ENCODE assay signal across 11 mouse cellular contexts in the genomic region with DNA sequence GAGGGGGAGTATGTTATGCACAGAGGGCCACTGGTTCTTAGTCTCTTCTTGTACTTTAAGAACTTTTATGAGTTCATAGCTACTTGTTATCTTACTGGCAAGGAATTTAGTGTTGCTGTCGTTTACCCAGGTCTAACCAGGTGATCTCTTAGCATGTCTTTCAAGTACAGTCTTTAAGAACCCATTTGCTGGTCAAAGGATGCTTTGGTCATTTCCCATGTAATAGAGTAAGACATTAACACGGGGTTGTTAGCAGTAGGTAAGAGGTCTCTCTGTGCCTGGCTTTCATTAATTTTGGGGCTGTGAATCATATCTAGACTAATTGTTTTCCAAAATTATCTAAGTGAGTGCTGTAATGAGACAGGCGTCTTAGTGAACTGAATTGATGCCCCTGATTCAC. TPM values are rescaled to one million over a fixed set of nuclear protein-coding genes. Genes with fewer than 3 reads are reported as not detected.
DNase-seq lines count a peak whose midpoint lies in the region; ATAC-seq and TF ChIP-seq lines count a peak whose summit lies in the region.
"Had no signal": no experiment of that assay in that cellular context is flagged by ENCODE, and none has a peak within 500 bp of the region (broad histone marks: within the 10 kb centered on the region; RNA-seq: fewer than 3 reads in every experiment).

No protein-coding gene starts in this region.

- ATAC-seq in heart, embryonic 15.5 days (replicated peaks; ENCODE audit: insufficient number of reproducible peaks, insufficient read depth, low FRiP score, low read depth), result no peak
- ATAC-seq in hindbrain, embryonic 16.5 days, result no peak
- no peak for ATAC-seq in monocyte, adult 5-6 weeks (replicated peaks; ENCODE audit: insufficient number of reproducible peaks, low FRiP score, low TSS enrichment, poor library complexity, severe bottlenecking)

- peaks cover 15% of the 10 kb centered on the region for H3K36me3 ChIP-seq in heart, embryonic 15.5 days
- H3K36me3 ChIP-seq in embryonic facial prominence, embryonic 10.5 days (replicated peaks), result peaks cover 29% of the 10 kb centered on the region
- peaks cover 6% of the 10 kb centered on the region for H3K36me3 ChIP-seq in hindbrain, embryonic 16.5 days (ENCODE audit: control insufficient read depth, insufficient read depth, low read length)
- H3K36me3 ChIP-seq in midbrain, embryonic 10.5 days, result peaks cover 28% of the 10 kb centered on the region
- peaks cover 14% of the 10 kb centered on the region; the same call in 1 of the 2 replicates for H3K36me3 ChIP-seq in thymus, adult 2 months (ENCODE audit: control insufficient read depth, insufficient read depth, low read length)

- no peak for DNase-seq in heart, postnatal 25 days (ENCODE audit: low spot score)
- DNase-seq in embryonic facial prominence, embryonic 10.5 days (ENCODE audit: low spot score), result no peak
- no peak for DNase-seq in midbrain, embryonic 10.5 days (ENCODE audit: low spot score)
- no peak for DNase-seq in spleen, adult 18-20 months
- no peak for DNase-seq in thymus, adult 2 months
- DNase-seq: gastrocnemius, postnatal 36 days; thymus, postnatal 4 days had no signal

- intact Hi-C loops in heart, postnatal 25 days (cut with DNase I), result loop anchor here (5.0 to 10.0 kb wide), 3 partner anchors 183 to 921 kb away; partner anchors contain the start of genes 1190007I07Rik, D10Wsu102e, Nfyb and Tdg

- no peak overlapping the region for H3K9ac ChIP-seq in heart, embryonic 15.5 days
- no peak overlapping the region for H3K9ac ChIP-seq in hindbrain, embryonic 16.5 days (ENCODE audit: low read depth, low read length)

- TF ChIP-seq CTCF in thymus, adult 2 months (IDR thresholded peaks at IDR 0.05; ENCODE audit: borderline replicate concordance, control insufficient read depth, extremely low read depth, insufficient read depth, low read length, poor library complexity), result no peak

- peaks cover 11% of the 10 kb centered on the region for H3K4me1 ChIP-seq in heart, embryonic 15.5 days (replicated peaks)
- H3K4me1 ChIP-seq in embryonic facial prominence, embryonic 10.5 days, result peaks cover 11% of the 10 kb centered on the region
- peaks cover 11% of the 10 kb centered on the region for H3K4me1 ChIP-seq in hindbrain, embryonic 16.5 days (ENCODE audit: control insufficient read depth, insufficient read depth, low read depth, low read length)
- peaks cover 13% of the 10 kb centered on the region for H3K4me1 ChIP-seq in midbrain, embryonic 10.5 days
- H3K4me1 ChIP-seq in thymus, adult 2 months (replicated peaks; ENCODE audit: control insufficient read depth, insufficient read depth, low read length), result peaks cover 3% of the 10 kb centered on the region; the same call in 1 of the 2 replicates

- no peak overlapping the region for H3K27ac ChIP-seq in heart, embryonic 15.5 days
- no peak overlapping the region for H3K27ac ChIP-seq in embryonic facial prominence, embryonic 10.5 days (replicated peaks)
- no peak overlapping the region for H3K27ac ChIP-seq in hindbrain, embryonic 16.5 days (ENCODE audit: low read depth, low read length)
- H3K27ac ChIP-seq in midbrain, embryonic 10.5 days (replicated peaks), result no peak overlapping the region
- H3K27ac ChIP-seq in thymus, adult 2 months (ENCODE audit: control insufficient read depth, insufficient read depth, low read length), result no peak overlapping the region

- H3K9me3 ChIP-seq in heart, embryonic 15.5 days (replicated peaks), result no peaks in the 10 kb centered on the region
- H3K9me3 ChIP-seq in embryonic facial prominence, embryonic 10.5 days, result no peaks in the 10 kb centered on the region
- no peaks in the 10 kb centered on the region for H3K9me3 ChIP-seq in hindbrain, embryonic 16.5 days (ENCODE audit: control insufficient read depth, low read length)
- H3K9me3 ChIP-seq in midbrain, embryonic 10.5 days (replicated peaks), result no peaks in the 10 kb centered on the region

- 67% methylated on average over 3 of the region's 3 CpGs for WGBS in heart, embryonic 15.5 days
- 75% methylated on average over 3 of the region's 3 CpGs for WGBS in embryonic facial prominence, embryonic 10.5 days
- WGBS in hindbrain, embryonic 16.5 days, result 73% methylated on average over 3 of the region's 3 CpGs
- WGBS in midbrain, embryonic 10.5 days, result 78% methylated on average over 3 of the region's 3 CpGs
- WGBS in thymus, adult 2 months, result 79% methylated on average over 3 of the region's 3 CpGs

- TF ChIP-seq POLR2A in thymus, adult 2 months (IDR thresholded peaks at IDR 0.05; ENCODE audit: control insufficient read depth, extremely low read depth, insufficient read depth, low read length, poor library complexity), result no peak

- no peak overlapping the region for H3K4me3 ChIP-seq in heart, embryonic 15.5 days
- peak overlapping the region; percentile 85; the same call in 1 of the 2 replicates for H3K4me3 ChIP-seq in embryonic facial prominence, embryonic 10.5 days
- H3K4me3 ChIP-seq in hindbrain, embryonic 16.5 days (ENCODE audit: low read length), result no peak overlapping the region
- peak overlapping the region; percentile 92 for H3K4me3 ChIP-seq in midbrain, embryonic 10.5 days
- H3K4me3 ChIP-seq in thymus, adult 2 months (ENCODE audit: control insufficient read depth, insufficient read depth, low read length), result no peak overlapping the region

- peak overlapping the region; percentile 72; the same call in 1 of the 2 replicates for H3K4me2 ChIP-seq in heart, embryonic 15.5 days
- H3K4me2 ChIP-seq in hindbrain, embryonic 16.5 days (ENCODE audit: low read length), result peak overlapping the region; percentile 65

- H3K27me3 ChIP-seq in heart, embryonic 15.5 days, result no peaks in the 10 kb centered on the region
- no peaks in the 10 kb centered on the region for H3K27me3 ChIP-seq in embryonic facial prominence, embryonic 10.5 days (replicated peaks; ENCODE audit: low read depth, poor library complexity, severe bottlenecking)
- no peaks in the 10 kb centered on the region for H3K27me3 ChIP-seq in hindbrain, embryonic 16.5 days (replicated peaks; ENCODE audit: control insufficient read depth, insufficient read depth, low read length)
- H3K27me3 ChIP-seq in midbrain, embryonic 10.5 days (ENCODE audit: low read depth, poor library complexity, severe bottlenecking), result no peaks in the 10 kb centered on the region
- H3K27me3 ChIP-seq in thymus, adult 2 months (ENCODE audit: control insufficient read depth, insufficient read depth, low read length), result no peaks in the 10 kb centered on the region

RNA-seq across cellular contexts. Expression of gene Washc4, which starts 1.8 kb away (rescaled TPM):
- 21.0 and 25.5 TPM in 2 replicates for polyA plus RNA-seq in heart, embryonic 15.5 days (2015; fragmentation: Nextera tagmentation; extraction: Ambion mirVana)
- 10 to 100 TPM; 12.5 to 14.7 TPM for total RNA-seq in heart, postnatal 25 days (2021)
- 40.7 TPM in 2 replicates for polyA plus RNA-seq in embryonic facial prominence, embryonic 10.5 days (2016; fragmentation: Nextera tagmentation; extraction: Ambion mirVana)
- polyA plus RNA-seq in hindbrain, embryonic 16.5 days (2015; fragmentation: Nextera tagmentation; extraction: Ambion mirVana), result 26.0 and 31.8 TPM in 2 replicates
- polyA plus RNA-seq in midbrain, embryonic 10.5 days (2016; fragmentation: Nextera tagmentation; extraction: Ambion mirVana), result 38.5 and 40.6 TPM in 2 replicates
- total RNA-seq in monocyte, adult 5-6 weeks (2017), result 55.5 to 59.6 TPM (median 57.4 TPM) in 3 replicates
- polyA plus RNA-seq in thymus, adult 2 months (2012; rRNA removed), result 3.9 and 4.2 TPM in 2 replicates

RNA-seq across cellular contexts. Expression of gene Aldh1l2, which starts 11.4 kb away (rescaled TPM):
- 9.7 and 10.1 TPM in 2 replicates for polyA plus RNA-seq in heart, embryonic 15.5 days (2015; fragmentation: Nextera tagmentation; extraction: Ambion mirVana)
- 10 to 100 TPM; 13.4 to 15.9 TPM for total RNA-seq in heart, postnatal 25 days (2021)
- polyA plus RNA-seq in embryonic facial prominence, embryonic 10.5 days (2016; fragmentation: Nextera tagmentation; extraction: Ambion mirVana), result 1.7 and 2.1 TPM in 2 replicates
- polyA plus RNA-seq in hindbrain, embryonic 16.5 days (2015; fragmentation: Nextera tagmentation; extraction: Ambion mirVana), result 11.9 and 14.6 TPM in 2 replicates
- polyA plus RNA-seq in midbrain, embryonic 10.5 days (2016; fragmentation: Nextera tagmentation; extraction: Ambion mirVana), result 2.0 and 5.0 TPM in 2 replicates
- total RNA-seq in monocyte, adult 5-6 weeks (2017), result 0.10 TPM in 1 of 3 replicates, not detected in the others
- 0.27 and 0.48 TPM in 2 replicates for polyA plus RNA-seq in thymus, adult 2 months (2012; rRNA removed)
- total RNA-seq: common myeloid progenitor, adult 5-6 weeks had no signal

Comparison
In these comparisons a context has a peak if more than half of its experiments do, and no peak if none do; other contexts are left out.
1. H3K4me3 ChIP-seq: peak in embryonic facial prominence, embryonic 10.5 days (single experiment) and midbrain, embryonic 10.5 days (single experiment); none in heart, embryonic 15.5 days (single experiment), hindbrain, embryonic 16.5 days (single experiment) and thymus, adult 2 months (single experiment).